Mouse (Mus musculus) stomach, postnatal 0 days (tissue): Measurements from ENCODE around the gene Hspb7.

Source experiments
- CTCF ChIP-seq: IDR thresholded peaks from 2 replicates; pipeline ENCODE4 v1.5.1; 2016; ENCODE audit warnings: antibody characterized with exemption, low read depth, mild to moderate bottlenecking, moderate library complexity
- EP300 ChIP-seq: optimal IDR thresholded peaks from 2 replicates; pipeline ENCODE3; 2016; ENCODE audit warnings: antibody characterized with exemption

DNA sequence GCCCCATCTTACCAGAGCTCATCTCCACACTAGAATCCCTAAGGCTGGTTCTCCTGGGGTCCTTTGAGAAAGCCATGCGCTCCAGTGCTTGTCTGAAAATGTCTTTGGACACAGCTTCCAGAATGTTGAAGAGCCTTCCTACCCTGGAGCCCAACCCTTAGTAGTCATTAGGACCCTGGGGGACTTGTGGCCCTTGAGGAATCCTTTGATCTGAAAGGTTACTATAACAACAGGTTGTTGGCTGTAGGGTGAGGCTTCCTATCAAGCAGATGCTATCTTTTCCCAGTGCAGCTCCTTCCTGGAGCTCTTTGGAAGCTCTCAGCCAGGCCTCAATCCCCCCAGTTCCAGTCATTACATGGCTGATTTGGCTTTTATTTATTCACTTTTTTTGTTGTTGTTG lies 15.4 kb downstream of the Hspb7 start, which contains the start of gene Srarp:
- no peak for TF ChIP-seq CTCF
- TF ChIP-seq EP300, result no peak
